Mouse (Mus musculus) CD4-positive, CD25-positive, alpha-beta regulatory T cell, adult 2 months (primary cell): ENCODE data around the gene 1700029P11Rik.

Experiments
- DNase-seq: peaks from one replicate; pipeline ENCODE4 v3.0.0-alpha.2; 2012; ENCODE audit warnings: low read depth, low spot score

1700029P11Rik gene

GRCm38 (mm10) chr15:81980321-81980720, at the start of gene 1700029P11Rik:
Gene 1700029P11Rik (plus strand): TSS chr15:81980540.
- no peak for DNase-seq

GRCm38 (mm10) chr15:81932951-81933470, 47.3 kb upstream of the 1700029P11Rik start:
- peak; percentile 51 for DNase-seq

- no peak for DNase-seq
Observed at GRCm38 (mm10) chr15:81933986-81934385, 46.4 kb upstream of the 1700029P11Rik start.

GRCm38 (mm10) chr15:81935869-81936637, 44.3 kb upstream of the 1700029P11Rik start:
- DNase-seq: no peak

GRCm38 (mm10) chr15:81936679-81937078, 43.7 kb upstream of the 1700029P11Rik start, which contains the start of gene Csdc2:
Gene Csdc2 (plus strand): TSS chr15:81936759.
- no peak for DNase-seq

- DNase-seq: no peak
Observed at GRCm38 (mm10) chr15:81937098-81937972, 43.0 kb upstream of the 1700029P11Rik start.

- peak; percentile 53 for DNase-seq
Observed at GRCm38 (mm10) chr15:81938246-81938645, 42.1 kb upstream of the 1700029P11Rik start.

GRCm38 (mm10) chr15:81939157-81939715, 41.1 kb upstream of the 1700029P11Rik start:
- no peak for DNase-seq

- no peak for DNase-seq
Observed at GRCm38 (mm10) chr15:81939774-81940173, 40.6 kb upstream of the 1700029P11Rik start.

GRCm38 (mm10) chr15:81940219-81940618, 40.1 kb upstream of the 1700029P11Rik start:
- DNase-seq: no peak

GRCm38 (mm10) chr15:81941010-81941409, 39.3 kb upstream of the 1700029P11Rik start:
- DNase-seq: no peak

- no peak for DNase-seq
Observed at GRCm38 (mm10) chr15:81943176-81943749, 37.1 kb upstream of the 1700029P11Rik start.

- no peak for DNase-seq
Observed at GRCm38 (mm10) chr15:81949076-81949475, 31.3 kb upstream of the 1700029P11Rik start.

- DNase-seq: no peak
Observed at GRCm38 (mm10) chr15:81949476-81950131, 30.7 kb upstream of the 1700029P11Rik start.

- DNase-seq: no peak
Observed at GRCm38 (mm10) chr15:81950716-81951115, 29.6 kb upstream of the 1700029P11Rik start.

- no peak for DNase-seq
Observed at GRCm38 (mm10) chr15:81951159-81951558, 29.2 kb upstream of the 1700029P11Rik start.

GRCm38 (mm10) chr15:81952310-81952709, 28.0 kb upstream of the 1700029P11Rik start:
- DNase-seq: no peak

GRCm38 (mm10) chr15:81954151-81954583, 26.2 kb upstream of the 1700029P11Rik start:
- no peak for DNase-seq

- DNase-seq: no peak
Observed at GRCm38 (mm10) chr15:81954716-81955115, 25.6 kb upstream of the 1700029P11Rik start.

GRCm38 (mm10) chr15:81955414-81955813, 24.9 kb upstream of the 1700029P11Rik start:
- no peak for DNase-seq

GRCm38 (mm10) chr15:81956457-81956856, 23.9 kb upstream of the 1700029P11Rik start:
- DNase-seq: peak; percentile 76
